Mouse (Mus musculus): ENCODE results near the gene Pfkp. TPM values are rescaled to one million over a fixed set of nuclear protein-coding genes. Genes with fewer than 3 reads are reported as not detected.

Gene Pfkp
- polyA plus RNA-seq, 1 experiment from 2014 or later: 12.9 TPM

Other genes with a start within 250 kb of the Pfkp start
- 87.7 and 88.1 TPM in 2 replicates for gene Pitrm1, start 100.6 kb downstream of the Pfkp start, polyA plus RNA-seq (2015; fragmentation: Nextera tagmentation; extraction: Ambion mirVana)

Data from limb, embryonic 13.5 days (tissue).